Mouse (Mus musculus): ENCODE measurements around the gene Kdm2b. TPM values are rescaled to one million over a fixed set of nuclear protein-coding genes. Genes with fewer than 3 reads are reported as not detected.

The Kdm2b gene
- total RNA-seq, 2 experiments from 2014 or later: 23.1 to 23.3 TPM

Other genes with a start within 250 kb of the Kdm2b start
- 10 to 100 TPM; 15.6 to 16.5 TPM for gene Camkk2, start 210.4 kb downstream of the Kdm2b start, total RNA-seq (2021)
- gene Anapc5, start 168.5 kb downstream of the Kdm2b start, total RNA-seq (2021): 100 to 1,000 TPM; 215 to 217 TPM
- 10 to 100 TPM; 26.8 to 32.9 TPM for gene Rnf34, start 139.8 kb downstream of the Kdm2b start, total RNA-seq (2021)
- gene Orai1, start 25.3 kb upstream of the Kdm2b start, total RNA-seq (2021): 10 to 100 TPM; 18.7 to 20.2 TPM
- not detected for gene Morn3, start 57.2 kb upstream of the Kdm2b start, total RNA-seq (2021)
- 10 to 100 TPM; 11.1 to 11.7 TPM for gene Tmem120b, start 78.6 kb upstream of the Kdm2b start, total RNA-seq (2021)
- under 1 TPM; 0.64 to 0.77 TPM for gene Rhof, start 142.9 kb upstream of the Kdm2b start, total RNA-seq (2021)
- 10 to 100 TPM; 19.6 to 22.1 TPM for gene Setd1b, start 152.4 kb upstream of the Kdm2b start, total RNA-seq (2021)
- 10 to 100 TPM; 20.5 to 24.6 TPM for gene Psmd9, start 179.6 kb upstream of the Kdm2b start, total RNA-seq (2021)
- gene Hpd, start 192.9 kb upstream of the Kdm2b start, total RNA-seq (2021): not detected

Measured in heart, postnatal 10 days (tissue).